Mouse (Mus musculus) adrenal gland, postnatal 14 days (tissue): ENCODE data around the gene Iars2. TPM values are rescaled to one million over a fixed set of nuclear protein-coding genes. Genes with fewer than 3 reads are reported as not detected.
"Not testable (repeated sequence)": the region's sequence is repeated elsewhere in the genome, so short reads cannot be mapped to it uniquely, and the experiment has no call there.

Experiments used
- DNase-seq: peaks from one replicate; pipeline ENCODE4 v3.0.0; 2021; ENCODE audit warnings: mixed read lengths
- total RNA-seq: library from RNA; stranded (reverse); gene quantifications from 2 replicates; pipeline ENCODE4 v1.2.3, GENCODE M21; 2021

Iars2 gene
- total RNA-seq, 1 experiment from 2014 or later = 97.7 TPM

DNA sequence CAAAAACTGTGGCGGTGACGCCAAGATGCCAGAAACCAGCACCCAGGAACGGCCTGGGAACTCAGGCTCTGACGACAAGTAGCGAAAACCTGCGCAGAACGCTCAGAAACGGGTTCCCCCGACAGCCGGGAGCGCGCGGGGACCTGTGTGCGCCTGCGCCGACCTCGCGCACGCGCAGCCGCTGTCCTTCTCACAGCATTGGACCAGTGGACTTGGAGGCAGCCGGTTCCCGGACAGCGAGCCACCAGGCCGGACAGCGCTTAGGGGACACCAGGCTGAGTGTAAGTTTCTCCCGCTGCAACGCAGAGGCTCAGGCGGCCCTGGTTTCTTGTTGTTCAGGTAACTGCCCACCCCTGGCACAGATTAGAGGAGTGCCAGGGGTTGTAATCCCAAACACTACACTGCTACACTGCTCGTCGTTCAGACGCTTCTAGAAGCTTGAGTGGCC lies 2.8 kb upstream of the Iars2 start, which contains the start of gene Bpnt1:
TSS of gene Bpnt1 (plus strand) at position 167 of the 448 bp plus-strand sequence.
- DNase-seq = peak; percentile 95

- DNase-seq = no peak
Observed at GRCm38 (mm10) chr1:185331364-185331763, 2.2 kb upstream of the Iars2 start.

DNA sequence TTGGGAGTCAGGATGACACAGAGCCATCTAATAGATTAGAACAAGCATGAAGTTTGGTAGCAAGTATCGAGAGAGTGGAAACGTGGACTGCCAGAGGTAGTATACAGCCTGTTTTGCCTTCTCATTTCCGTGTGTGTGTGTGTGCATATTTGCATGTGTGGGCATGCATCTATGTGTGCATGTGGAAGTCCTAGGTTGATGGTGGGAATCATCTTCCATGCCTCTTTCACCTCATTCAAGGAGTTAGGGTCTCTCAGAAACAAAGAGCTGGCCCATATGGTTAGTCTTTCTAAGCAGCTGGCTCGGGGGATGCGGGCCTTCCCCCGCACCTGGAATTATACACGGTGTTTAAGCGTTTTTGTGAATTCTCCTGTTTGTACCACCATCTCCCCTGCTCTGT lies 655 bp upstream of the Iars2 start:
- DNase-seq = no peak

DNA sequence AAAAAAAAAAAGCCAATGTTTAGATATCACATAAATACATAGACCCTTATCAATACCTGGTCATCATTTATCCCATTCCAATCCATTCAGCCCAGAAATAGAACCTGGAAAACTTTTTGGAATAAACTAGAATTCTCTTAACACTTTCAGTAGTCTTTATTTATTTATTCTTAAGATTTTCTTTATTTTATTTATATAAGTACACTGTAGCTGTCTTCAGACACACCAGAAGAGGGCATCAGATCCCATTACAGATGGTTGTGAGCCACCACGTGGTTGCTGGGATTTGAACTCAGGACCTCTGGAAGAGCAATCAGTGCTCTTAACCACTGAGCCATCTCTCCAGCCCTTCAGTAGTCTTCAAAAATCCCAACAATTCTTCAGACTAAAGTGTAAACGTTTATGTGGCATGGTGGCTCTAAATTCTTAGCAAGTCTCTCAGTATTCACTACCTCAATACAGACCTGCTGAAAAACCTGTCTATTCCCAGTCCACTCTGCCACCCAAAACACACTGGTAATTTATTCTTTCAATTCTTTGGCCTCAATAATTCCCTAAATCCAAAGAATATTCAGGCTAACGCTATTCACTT lies 1.3 kb downstream of the Iars2 start:
- DNase-seq = not testable (repeated sequence)

- no peak for DNase-seq
Observed at GRCm38 (mm10) chr1:185315846-185316568, 13.2 kb downstream of the Iars2 start.

DNA sequence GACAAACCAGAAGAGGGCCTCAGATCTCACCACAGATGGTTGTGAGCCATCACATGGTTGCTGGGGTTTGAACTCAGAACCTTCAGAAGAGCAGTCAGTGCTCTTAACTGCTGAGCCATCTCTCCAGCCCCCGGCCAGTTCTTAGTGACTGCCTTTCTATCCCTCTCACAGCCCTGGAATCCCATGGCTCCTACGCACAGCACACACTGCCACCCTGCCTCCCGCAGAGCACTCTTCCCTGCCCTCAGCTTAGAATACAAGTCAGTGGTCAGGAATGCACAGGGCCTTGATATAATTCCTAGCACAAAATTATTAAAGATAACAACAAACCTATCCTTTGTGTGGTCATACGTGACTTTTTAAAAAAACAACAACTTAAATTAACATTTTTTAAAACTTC lies 14.7 kb downstream of the Iars2 start:
- no peak for DNase-seq

- DNase-seq = no peak
Observed at GRCm38 (mm10) chr1:185311949-185312348, 17.2 kb downstream of the Iars2 start.

DNA sequence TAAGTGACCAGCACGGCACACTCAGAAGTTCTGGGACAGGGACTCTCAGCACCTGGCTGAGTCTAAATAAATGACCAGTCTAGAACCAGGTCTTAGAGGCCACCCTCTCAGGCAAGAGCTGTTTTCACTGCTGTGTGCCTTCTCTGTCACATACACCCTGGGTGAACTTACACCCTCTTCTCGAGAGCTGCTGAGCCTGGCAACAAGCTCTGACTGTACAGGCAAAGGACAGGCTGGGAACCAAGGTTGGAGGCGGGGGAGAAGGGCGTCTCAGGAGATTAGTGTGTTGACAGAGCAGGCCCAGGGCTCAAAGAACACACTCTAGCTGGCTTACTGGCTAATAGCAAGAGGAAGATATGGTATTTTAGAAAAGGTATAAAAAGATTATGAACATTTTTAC lies 20.3 kb downstream of the Iars2 start:
- DNase-seq = peak; percentile 81

DNA sequence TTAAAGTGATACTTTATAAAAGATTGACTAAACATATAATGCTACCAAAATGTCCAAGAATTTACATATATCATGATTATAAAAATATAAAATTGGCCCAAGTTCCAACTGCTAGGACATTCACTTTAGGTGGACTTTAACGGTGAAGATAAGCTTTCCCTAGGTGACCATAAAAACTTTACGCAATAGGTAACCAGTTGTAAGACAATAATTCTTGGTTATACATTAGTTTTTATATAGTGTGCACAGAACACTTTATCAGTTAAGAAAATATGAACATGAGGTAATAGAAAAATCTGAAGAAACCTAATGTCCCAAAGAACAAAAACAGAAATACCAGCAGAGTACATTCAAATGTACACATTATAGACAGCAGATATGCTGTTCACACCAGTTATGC lies 20.9 kb downstream of the Iars2 start:
- DNase-seq = no peak

- no peak for DNase-seq
Observed at GRCm38 (mm10) chr1:185307645-185308044, 21.6 kb downstream of the Iars2 start.

- no peak for DNase-seq
Observed at GRCm38 (mm10) chr1:185306836-185307235, 22.4 kb downstream of the Iars2 start.

DNA sequence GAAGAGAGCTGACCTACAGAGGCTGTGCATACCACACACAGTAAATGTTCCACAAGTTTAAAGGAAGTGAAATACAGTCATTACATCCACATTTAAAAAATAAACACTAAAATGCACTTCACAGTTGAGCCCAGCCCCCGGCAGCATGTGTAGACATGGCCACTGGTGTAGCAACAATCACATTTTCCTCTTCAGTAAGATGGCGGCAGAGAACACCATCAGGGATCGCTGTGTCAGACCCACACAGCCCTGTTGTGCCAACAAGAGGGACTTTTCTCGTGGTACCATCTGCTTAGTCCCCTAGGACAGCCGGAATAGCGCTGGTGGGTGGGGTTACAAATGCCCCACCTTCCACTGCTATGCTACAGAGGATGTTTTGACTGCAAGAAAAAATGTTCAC lies 26.4 kb downstream of the Iars2 start:
- no peak for DNase-seq

DNA sequence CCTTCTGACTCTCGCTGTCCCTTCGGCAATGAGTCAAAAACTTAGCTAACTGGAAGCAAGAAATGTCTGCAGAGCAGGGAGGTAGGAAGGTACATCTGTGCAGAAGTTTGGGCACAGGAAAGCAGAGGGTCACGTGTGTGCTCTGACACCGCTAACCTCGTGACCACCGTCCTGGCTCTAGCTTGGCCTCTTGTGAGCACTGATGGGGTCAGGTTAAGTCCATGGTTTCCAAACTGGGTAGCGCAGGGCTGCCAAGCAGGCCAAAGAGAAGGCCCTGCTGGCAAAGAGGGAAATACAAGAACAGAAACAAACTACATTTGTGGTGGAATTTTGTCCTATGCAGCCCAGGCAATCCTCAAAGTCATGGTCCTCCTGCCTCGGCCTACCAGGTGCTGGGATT lies 30.7 kb downstream of the Iars2 start:
- DNase-seq = peak; percentile 61

DNA sequence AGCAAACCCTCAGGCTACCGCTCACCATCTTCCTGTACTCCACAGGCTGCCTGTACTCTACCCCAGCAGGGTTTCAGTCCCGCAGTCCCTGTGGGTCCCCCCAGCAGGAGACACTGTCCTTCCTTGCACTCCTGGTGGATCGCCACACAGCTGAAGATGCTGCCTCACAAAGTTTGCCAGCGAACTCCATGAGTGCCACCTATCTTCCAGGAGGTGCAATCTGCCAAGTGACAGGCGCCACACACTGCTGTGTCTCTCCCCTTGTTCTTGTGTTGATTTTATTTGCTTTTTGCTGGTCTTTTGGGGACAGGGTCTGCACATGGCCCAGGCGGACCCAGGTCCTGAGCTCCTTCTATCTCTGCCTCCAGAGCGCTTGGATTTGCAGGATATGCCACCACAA lies 32.3 kb downstream of the Iars2 start:
- DNase-seq = no peak

GRCm38 (mm10) chr1:185292646-185293360 lies 36.4 kb downstream of the Iars2 start:
- DNase-seq = no peak

DNA sequence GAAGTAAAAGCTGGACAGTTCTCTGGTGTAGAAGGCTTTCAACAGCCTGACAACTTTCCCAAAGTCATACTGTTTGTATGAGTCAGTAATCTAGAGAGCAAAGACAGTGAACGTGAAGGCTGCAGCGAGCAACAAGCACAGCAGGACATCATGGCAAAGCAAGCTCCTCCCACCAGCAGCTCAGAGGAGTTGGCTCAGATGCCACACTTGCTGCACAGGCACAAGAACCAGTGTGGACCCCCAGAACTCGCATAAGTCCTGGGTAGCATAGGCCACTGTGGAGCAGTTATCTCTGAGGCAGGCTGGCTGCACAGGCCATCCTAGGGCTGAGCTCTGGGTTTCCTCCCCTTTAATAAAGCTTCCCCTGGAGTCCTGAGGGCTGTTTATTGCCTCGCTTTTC lies 37.9 kb downstream of the Iars2 start:
- DNase-seq = no peak

DNA sequence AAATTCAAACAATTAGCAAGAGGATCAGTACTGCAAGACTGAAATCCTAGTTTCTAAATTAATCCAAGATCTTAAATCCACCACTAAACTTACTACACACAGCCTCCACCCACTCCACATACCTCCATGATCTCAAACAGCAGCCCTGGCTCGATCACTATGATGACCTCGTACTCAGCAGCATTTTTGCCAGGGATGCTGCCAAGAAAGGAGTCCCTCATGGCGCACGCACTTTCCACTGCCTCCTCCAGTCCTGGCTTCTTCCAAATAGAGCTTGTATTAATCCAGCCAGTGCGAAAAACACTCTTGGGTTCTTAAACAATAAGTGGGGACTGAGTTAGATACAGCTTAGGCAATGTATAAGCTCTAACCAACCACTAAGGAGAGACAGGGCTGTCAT lies 40.0 kb downstream of the Iars2 start:
- no peak for DNase-seq

DNA sequence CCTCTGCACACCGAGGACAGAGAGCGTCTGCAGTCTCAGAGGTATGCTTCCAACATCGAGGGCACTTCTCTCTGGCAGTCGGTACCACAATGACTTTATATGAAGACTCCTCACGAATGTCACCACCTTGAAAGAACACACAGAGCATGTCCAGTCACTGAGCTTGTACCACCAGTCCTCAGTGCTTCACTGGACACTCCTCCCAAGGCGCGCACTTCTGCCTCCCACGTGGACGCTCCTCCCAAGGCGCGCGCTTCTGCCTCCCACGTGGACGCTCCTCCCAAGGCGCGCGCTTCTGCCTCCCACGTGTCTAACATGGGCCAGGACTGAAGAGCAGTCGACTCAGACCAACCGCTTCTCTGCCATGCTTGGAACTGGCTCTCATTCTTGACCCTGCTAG lies 42.1 kb downstream of the Iars2 start:
- no peak for DNase-seq

- DNase-seq = peak; percentile 84
Observed at GRCm38 (mm10) chr1:185285171-185285570, 44.0 kb downstream of the Iars2 start.

- peak; percentile 85 for DNase-seq
Observed at GRCm38 (mm10) chr1:185284740-185285139, 44.5 kb downstream of the Iars2 start.

GRCm38 (mm10) chr1:185283247-185283646 lies 45.9 kb downstream of the Iars2 start:
- no peak for DNase-seq

GRCm38 (mm10) chr1:185282846-185283245 lies 46.4 kb downstream of the Iars2 start:
- DNase-seq = no peak

DNA sequence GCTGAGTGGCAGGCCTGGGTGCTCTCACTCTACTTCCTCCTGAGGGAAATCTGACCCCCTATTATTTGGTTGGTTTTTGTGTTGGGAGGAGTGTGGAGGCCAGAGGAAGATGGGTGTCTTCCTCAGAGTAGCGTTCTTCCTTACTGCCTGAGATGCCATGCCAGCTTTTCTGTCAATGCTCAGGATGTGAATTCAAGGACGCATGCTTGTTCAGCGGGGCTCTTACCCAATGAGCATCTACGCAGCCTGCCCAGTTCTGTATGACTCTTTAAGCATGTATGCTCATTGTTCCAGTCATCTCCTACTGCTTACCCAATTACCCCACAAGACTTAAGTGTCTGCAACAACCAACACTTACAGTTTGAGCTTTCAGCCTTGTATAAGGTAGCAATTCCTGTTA lies 48.6 kb downstream of the Iars2 start:
- no peak for DNase-seq
